Mouse (Mus musculus) CH12.LX (cell line): ENCODE results near the gene Romo1.

Experiments
- BHLHE40 ChIP-seq: IDR thresholded peaks from 2 replicates; pipeline ENCODE4 v1.6.1; 2011; ENCODE audit warnings: mild to moderate bottlenecking, low read depth, low read length, improper control_type of control experiment
- CHD2 ChIP-seq: IDR thresholded peaks from 2 replicates; pipeline ENCODE4 v1.6.1; 2011; ENCODE audit warnings: low read length, improper control_type of control experiment
- CTCF ChIP-seq, 2 experiments: IDR thresholded peaks in 1 of 2; conservative IDR thresholded peaks in 1 of 2; 2 replicates each; pipeline ENCODE4 v1.5.1; 2011 to 2012; ENCODE audit warnings: low read depth in 2 of 2, low read length in 2 of 2, improper control_type of control experiment in 1 of 2, inconsistent platforms in 1 of 2, mild to moderate bottlenecking in 1 of 2, moderate library complexity in 1 of 2
- E2F4 ChIP-seq: IDR thresholded peaks from 2 replicates; pipeline ENCODE4 v1.6.1; 2011; ENCODE audit warnings: low read depth, low read length, improper control_type of control experiment; ENCODE audit not compliant: insufficient replicate concordance
- JUN ChIP-seq: IDR thresholded peaks from 2 replicates; pipeline ENCODE4 v1.6.1; 2011; ENCODE audit warnings: low read depth, mild to moderate bottlenecking, low read length, improper control_type of control experiment, moderate library complexity; ENCODE audit not compliant: insufficient read depth
- NELFE ChIP-seq: IDR thresholded peaks from 2 replicates; pipeline ENCODE4 v1.6.1; 2011; ENCODE audit warnings: low read depth, low read length, improper control_type of control experiment
- POLR2AphosphoS2 ChIP-seq: IDR thresholded peaks from 2 replicates; pipeline ENCODE4 v1.6.1; 2011; ENCODE audit warnings: low read depth, low read length, improper control_type of control experiment
- SIN3A ChIP-seq: IDR thresholded peaks from 2 replicates; pipeline ENCODE4 v1.6.1; 2012; ENCODE audit warnings: low read length, improper control_type of control experiment, inconsistent platforms
- ZNF384 ChIP-seq: IDR thresholded peaks from 2 replicates; pipeline ENCODE4 v1.6.1; 2012; ENCODE audit warnings: low read depth, low read length, improper control_type of control experiment, inconsistent platforms

- TF ChIP-seq E2F4 (no peak), CHD2 (no peak), CTCF (conservative IDR thresholded peaks at IDR 0.05 in 1 of 2, IDR thresholded peaks at IDR 0.05 in 1 of 2; ENCODE audit: low read depth in 2 of 2, low read length in 2 of 2) (no peak), JUN (no peak), NELFE (no peak), SIN3A (no peak), POLR2AphosphoS2 (0 out of 2 replicates have a peak, but pooled peaks have one; percentile 81), BHLHE40 (no peak), ZNF384 (no peak)
Observed at GRCm38 (mm10) chr2:156145486-156146130, 1.8 kb downstream of the Romo1 start.
